Mouse (Mus musculus): Measurements from ENCODE around the gene Serpine2. TPM values are rescaled to one million over a fixed set of nuclear protein-coding genes. Genes with fewer than 3 reads are reported as not detected.

Serpine2 gene
- total RNA-seq, 2 experiments from 2014 or later = 171 to 185 TPM

GRCm38 (mm10) chr1:79819296-79819879 is 41.6 kb downstream of the Serpine2 start:
- no peak for DNase-seq (ENCODE audit: low spot score in 2 of 2)

GRCm38 (mm10) chr1:79815446-79815845 is 45.5 kb downstream of the Serpine2 start:
- DNase-seq (ENCODE audit: low spot score in 2 of 2) = no peak

GRCm38 (mm10) chr1:79809447-79809846 is 51.5 kb downstream of the Serpine2 start:
- DNase-seq (ENCODE audit: low spot score in 2 of 2) = no peak

- DNase-seq (ENCODE audit: low spot score in 2 of 2) = peak in 1 of 2 experiments; percentile 42
Measured at GRCm38 (mm10) chr1:79806865-79807264, 54.1 kb downstream of the Serpine2 start.

- no peak for DNase-seq (ENCODE audit: low spot score in 2 of 2)
Measured at GRCm38 (mm10) chr1:79803614-79804013, 57.4 kb downstream of the Serpine2 start.

- no peak for DNase-seq (ENCODE audit: low spot score in 2 of 2)
Measured at GRCm38 (mm10) chr1:79802858-79803427, 58.0 kb downstream of the Serpine2 start.

- no peak for DNase-seq (ENCODE audit: low spot score in 2 of 2)
Measured at GRCm38 (mm10) chr1:79797084-79797483, 63.9 kb downstream of the Serpine2 start.

- DNase-seq (ENCODE audit: low spot score in 2 of 2) = peak; percentile 54 to 62
Measured at GRCm38 (mm10) chr1:79786267-79786927, 74.6 kb downstream of the Serpine2 start.

- DNase-seq (ENCODE audit: low spot score in 2 of 2) = no peak
Measured at GRCm38 (mm10) chr1:79782433-79782832, 78.5 kb downstream of the Serpine2 start.

- DNase-seq (ENCODE audit: low spot score in 2 of 2) = no peak
Measured at GRCm38 (mm10) chr1:79778011-79778410, 83.0 kb downstream of the Serpine2 start.

- peak; percentile 100 for DNase-seq (ENCODE audit: low spot score in 2 of 2)
Measured at GRCm38 (mm10) chr1:79775927-79776458, 85.0 kb downstream of the Serpine2 start, which contains the start of the genes Mrpl44 and Wdfy1. Gene Mrpl44, plus strand, starts transcription at chr1:79776018. Gene Wdfy1, minus strand, starts transcription at chr1:79776143.

- no peak for DNase-seq (ENCODE audit: low spot score in 2 of 2)
Measured at GRCm38 (mm10) chr1:79774164-79774780, 86.7 kb downstream of the Serpine2 start.

- DNase-seq (ENCODE audit: low spot score in 2 of 2) = no peak
Measured at GRCm38 (mm10) chr1:79768231-79768630, 92.7 kb downstream of the Serpine2 start.

- no peak for DNase-seq (ENCODE audit: low spot score in 2 of 2)
Measured at GRCm38 (mm10) chr1:79764483-79764882, 96.5 kb downstream of the Serpine2 start.

GRCm38 (mm10) chr1:79764031-79764430 is 96.9 kb downstream of the Serpine2 start:
- DNase-seq (ENCODE audit: low spot score in 2 of 2) = no peak

- no peak for DNase-seq (ENCODE audit: low spot score in 2 of 2)
Measured at GRCm38 (mm10) chr1:79762282-79763250, 98.4 kb downstream of the Serpine2 start.

- no peak for DNase-seq (ENCODE audit: low spot score in 2 of 2)
Measured at GRCm38 (mm10) chr1:79761917-79762271, 99.1 kb downstream of the Serpine2 start.

GRCm38 (mm10) chr1:79761106-79761916 is 99.7 kb downstream of the Serpine2 start:
- peak; percentile 76 to 84 for DNase-seq (ENCODE audit: low spot score in 2 of 2)

GRCm38 (mm10) chr1:79760656-79761055 is 100.3 kb downstream of the Serpine2 start:
- peak in 1 of 2 experiments; percentile 29 for DNase-seq (ENCODE audit: low spot score in 2 of 2)
